Mouse (Mus musculus) spleen, postnatal 14 days (tissue): ENCODE results near the gene Zfp599.
"Not testable (repeated sequence)": the region's sequence is repeated elsewhere in the genome, so short reads cannot be mapped to it uniquely, and the experiment has no call there.

Experiments
- DNase-seq, 2 experiments: peaks; one replicate each; pipeline ENCODE4 v3.0.0; 2021 to 2022; ENCODE audit warnings: low spot score in 2 of 2

Gene Zfp599

GRCm38 (mm10) chr9:22259184-22260091, at the start of gene Zfp599:
Gene Zfp599, minus strand, starts transcription at chr9:22259895.
- DNase-seq, result peak; percentile 16 to 31

GRCm38 (mm10) chr9:22307920-22308262, 48.2 kb upstream of the Zfp599 start:
- not testable (repeated sequence) for DNase-seq

- DNase-seq, result peak; percentile 71 to 81
Observed at GRCm38 (mm10) chr9:22307156-22307919, 47.6 kb upstream of the Zfp599 start, which contains the start of gene Zfp810. Gene Zfp810, minus strand, starts transcription at chr9:22307648.

GRCm38 (mm10) chr9:22306726-22307125, 47.0 kb upstream of the Zfp599 start:
- no peak for DNase-seq

- DNase-seq, result no peak
Observed at GRCm38 (mm10) chr9:22302199-22302598, 42.5 kb upstream of the Zfp599 start.

- DNase-seq, result no peak
Observed at GRCm38 (mm10) chr9:22278733-22279132, 19.0 kb upstream of the Zfp599 start.

GRCm38 (mm10) chr9:22268886-22269285, 9.2 kb upstream of the Zfp599 start:
- DNase-seq, result no peak

- DNase-seq, result no peak
Observed at GRCm38 (mm10) chr9:22262611-22263010, 2.9 kb upstream of the Zfp599 start.

- DNase-seq, result no peak
Observed at GRCm38 (mm10) chr9:22261594-22261993, 1.9 kb upstream of the Zfp599 start.

GRCm38 (mm10) chr9:22260092-22260422, 362 bp upstream of the Zfp599 start:
- no peak for DNase-seq

GRCm38 (mm10) chr9:22258784-22259183, 911 bp downstream of the Zfp599 start:
- DNase-seq, result no peak

GRCm38 (mm10) chr9:22256579-22256978, 3.1 kb downstream of the Zfp599 start:
- DNase-seq, result no peak

- no peak for DNase-seq
Observed at GRCm38 (mm10) chr9:22244242-22244641, 15.5 kb downstream of the Zfp599 start.

- DNase-seq, result no peak
Observed at GRCm38 (mm10) chr9:22240001-22240400, 19.7 kb downstream of the Zfp599 start.

- DNase-seq, result no peak
Observed at GRCm38 (mm10) chr9:22230556-22230955, 29.1 kb downstream of the Zfp599 start.

GRCm38 (mm10) chr9:22230061-22230460, 29.6 kb downstream of the Zfp599 start:
- no peak for DNase-seq

- no peak for DNase-seq
Observed at GRCm38 (mm10) chr9:22229386-22230026, 30.2 kb downstream of the Zfp599 start.

GRCm38 (mm10) chr9:22226846-22227245, 32.8 kb downstream of the Zfp599 start:
- DNase-seq, result no peak

GRCm38 (mm10) chr9:22226389-22226673, 33.4 kb downstream of the Zfp599 start:
- DNase-seq, result not testable (repeated sequence)

GRCm38 (mm10) chr9:22225581-22226388, 33.9 kb downstream of the Zfp599 start, which contains the start of gene Zfp809:
Gene Zfp809, plus strand, starts transcription at chr9:22225714.
- peak; percentile 99 for DNase-seq
